Mouse (Mus musculus) embryonic facial prominence, embryonic 11.5 days (tissue): Measurements from ENCODE around the gene Nrp2. TPM values are rescaled to one million over a fixed set of nuclear protein-coding genes. Genes with fewer than 3 reads are reported as not detected.
A peak's percentile ranks its signal among the peaks of the same experiment; 100 is the strongest.

Experiments used
- ATAC-seq: fragments of 200-750 bp; cut with Nextera tagmentation; replicated peaks from 2 replicates; pipeline ENCODE4 v1.8.0; 2017; ENCODE audit warnings: low read depth; ENCODE audit not compliant: insufficient number of reproducible peaks, low FRiP score, low TSS enrichment
- DNase-seq: peaks from one replicate; pipeline ENCODE4 v3.0.0-alpha.2; 2015; ENCODE audit warnings: low spot score
- H3K27ac ChIP-seq: fragments of 300-500 bp; sonication (generic); replicated peaks from 2 replicates; pipeline ENCODE4 v1.5.1; 2014; ENCODE audit warnings: mild to moderate bottlenecking, low read depth, low read length, control low read depth
- H3K27me3 ChIP-seq: fragments of 300-500 bp; sonication (generic); 2 replicates; pipeline ENCODE4 v1.6.1; 2014; ENCODE audit warnings: mild to moderate bottlenecking, low read length, moderate library complexity, mixed read lengths; ENCODE audit not compliant: control insufficient read depth, insufficient read depth
- H3K36me3 ChIP-seq: fragments of 300-500 bp; sonication (generic); replicated peaks from 2 replicates; pipeline ENCODE4 v1.6.1; 2014; ENCODE audit warnings: low read depth, mild to moderate bottlenecking, low read length, moderate library complexity, mixed read lengths; ENCODE audit not compliant: control insufficient read depth, insufficient read depth
- H3K4me1 ChIP-seq: fragments of 300-500 bp; sonication (generic); 2 replicates; pipeline ENCODE4 v1.6.1; 2014; ENCODE audit warnings: low read length, mixed read lengths; ENCODE audit not compliant: control insufficient read depth, insufficient read depth
- H3K4me2 ChIP-seq: fragments of 300-500 bp; sonication (generic); 2 replicates; pipeline ENCODE4 v1.6.1; 2014; ENCODE audit warnings: low read depth, mild to moderate bottlenecking, control low read depth, low read length, moderate library complexity
- H3K4me3 ChIP-seq: fragments of 300-500 bp; sonication (generic); 2 replicates; pipeline ENCODE4 v1.5.1; 2014; ENCODE audit warnings: low read depth, low read length, control low read depth
- H3K9ac ChIP-seq: fragments of 300-500 bp; sonication (generic); replicated peaks from 2 replicates; pipeline ENCODE4 v1.6.1; 2014; ENCODE audit warnings: mild to moderate bottlenecking, control low read depth, low read length
- H3K9me3 ChIP-seq: fragments of 300-500 bp; sonication (generic); replicated peaks from 2 replicates; pipeline ENCODE4 v1.6.1; 2016; ENCODE audit warnings: mild to moderate bottlenecking, low read length, inconsistent platforms, mixed read lengths; ENCODE audit not compliant: control insufficient read depth
- WGBS: fragments of 180-500 bp; shearing (Covaris S2); extraction: QIAGEN DNeasy Blood & Tissue Kit; methylation state at CpG from one replicate; pipeline ENCODE4 v1.1.7; 2014; 5-methylcytosine and 5-hydroxymethylcytosine counted together
- polyA plus RNA-seq: library from polyadenylated mRNA; unstranded; fragments of >200 nt; fragmentation: Nextera tagmentation; extraction: Ambion mirVana; gene quantifications from 2 replicates; pipeline ENCODE4 v1.2.1, GENCODE M21; 2014

Nrp2 gene
- polyA plus RNA-seq, 1 experiment from 2014 or later = 20.2 TPM

- Histone ChIP-seq H3K4me2 (no peak overlapping the region), H3K36me3 (no peaks in the 10 kb centered on the region), H3K4me1 (no peaks in the 10 kb centered on the region), H3K4me3 (no peak overlapping the region), H3K27me3 (no peaks in the 10 kb centered on the region), H3K27ac (no peak overlapping the region), H3K9me3 (no peaks in the 10 kb centered on the region), H3K9ac (no peak overlapping the region)
- 66% methylated on average over 8 of the region's 8 CpGs for WGBS
- 0 out of 2 replicates have a peak, but pooled peaks have one; percentile 34 for ATAC-seq
- DNase-seq = no peak
Observed at GRCm38 (mm10) chr1:62754066-62754835, 51.2 kb downstream of the Nrp2 start.

GRCm38 (mm10) chr1:62760086-62760485 lies 57.0 kb downstream of the Nrp2 start:
- 31% methylated on average over 5 of the region's 5 CpGs for WGBS

GRCm38 (mm10) chr1:62760565-62760964 lies 57.5 kb downstream of the Nrp2 start:
- Histone ChIP-seq H3K27me3 (no peaks in the 10 kb centered on the region), H3K9me3 (no peaks in the 10 kb centered on the region), H3K4me1 (no peaks in the 10 kb centered on the region; the same call in 1 of the 2 replicates), H3K4me2 (no peak overlapping the region), H3K9ac (no peak overlapping the region), H3K27ac (no peak overlapping the region), H3K36me3 (no peaks in the 10 kb centered on the region), H3K4me3 (no peak overlapping the region)
- DNase-seq (no peak), ATAC-seq (no peak)
- 71% methylated on average over 17 of the region's 17 CpGs for WGBS

More at GRCm38 (mm10) chr1:62760086-62760485, 57.0 kb downstream of the Nrp2 start:
- H3K27me3 ChIP-seq = no peaks in the 10 kb centered on the region
- H3K27ac ChIP-seq = no peak overlapping the region
- no peaks in the 10 kb centered on the region for H3K9me3 ChIP-seq
- H3K4me1 ChIP-seq = no peaks in the 10 kb centered on the region; the same call in 1 of the 2 replicates
- no peak overlapping the region for H3K4me3 ChIP-seq
- H3K36me3 ChIP-seq = no peaks in the 10 kb centered on the region
- ATAC-seq (no peak), DNase-seq (peak; percentile 56)
- H3K9ac ChIP-seq = no peak overlapping the region
- no peak overlapping the region for H3K4me2 ChIP-seq

DNA sequence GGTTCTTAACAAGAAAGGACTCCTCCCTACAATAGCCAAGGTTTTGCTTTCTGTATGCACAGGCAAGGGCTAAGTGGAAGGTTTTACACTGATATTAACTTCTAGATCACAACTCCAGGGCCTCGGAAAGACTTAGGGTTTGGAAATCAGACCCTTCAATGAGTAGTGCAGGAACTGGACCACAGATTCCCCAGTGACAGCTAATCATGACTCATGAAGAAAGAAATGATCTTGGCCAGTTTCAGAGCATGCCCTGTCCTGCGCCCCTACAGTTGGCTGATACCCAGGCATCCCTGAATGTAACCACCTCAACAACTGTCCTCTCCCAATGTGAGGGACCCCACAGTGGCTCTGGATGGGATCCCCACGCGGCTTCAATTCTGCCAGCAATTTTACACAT lies 60.7 kb downstream of the Nrp2 start:
- Histone ChIP-seq H3K36me3 (no peaks in the 10 kb centered on the region), H3K4me3 (no peak overlapping the region), H3K27ac (no peak overlapping the region), H3K27me3 (no peaks in the 10 kb centered on the region), H3K4me2 (no peak overlapping the region), H3K9me3 (no peaks in the 10 kb centered on the region), H3K4me1 (peaks cover 3% of the 10 kb centered on the region; the same call in 1 of the 2 replicates), H3K9ac (no peak overlapping the region)
- no peak for DNase-seq
- no peak for ATAC-seq
- WGBS = 95% methylated on average over 4 of the region's 4 CpGs

DNA sequence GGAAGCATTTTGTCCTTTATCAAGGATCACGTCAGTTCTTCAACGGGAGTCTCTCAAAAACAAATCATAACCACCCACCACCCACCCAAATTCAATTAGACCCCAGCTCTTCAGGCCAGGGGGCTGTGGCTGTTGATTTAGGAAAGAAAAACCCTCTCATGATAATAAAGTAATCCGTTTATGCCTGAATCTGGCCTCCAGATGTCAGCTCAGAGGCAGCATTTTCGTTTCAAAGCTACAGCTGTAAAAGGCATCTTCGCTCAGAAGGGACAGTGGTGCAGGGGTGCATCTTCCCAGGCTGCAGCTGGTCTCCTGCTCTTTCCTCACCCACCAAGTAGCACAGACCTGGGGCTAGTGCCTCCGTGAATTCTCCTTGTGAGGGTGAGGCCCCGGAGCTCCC lies 62.1 kb downstream of the Nrp2 start:
- no peak overlapping the region for H3K27ac ChIP-seq
- peak; percentile 60 for DNase-seq

DNA sequence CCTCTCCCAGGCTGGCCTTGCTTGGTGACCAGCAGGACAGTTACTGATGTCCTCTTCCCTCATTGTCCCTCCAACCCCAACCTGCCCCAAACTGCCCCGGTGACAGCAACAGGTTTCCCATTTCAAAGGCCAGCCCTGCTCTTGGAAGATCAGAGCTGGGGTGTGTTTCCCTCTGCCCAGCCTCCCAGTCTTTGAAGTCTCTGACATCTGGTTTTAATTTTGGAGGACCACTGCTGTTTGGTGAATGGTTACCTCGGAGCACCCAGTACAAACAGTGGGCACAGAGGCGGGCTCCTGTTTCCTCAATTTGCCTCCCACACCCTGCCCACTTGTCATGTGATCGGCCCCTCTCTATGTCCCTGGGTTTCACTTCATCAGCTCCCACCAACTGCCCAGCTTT lies 63.7 kb downstream of the Nrp2 start:
- Histone ChIP-seq H3K9ac (no peak overlapping the region), H3K27me3 (no peaks in the 10 kb centered on the region), H3K27ac (peak overlapping the region; percentile 47; the same call in 1 of the 2 replicates), H3K9me3 (no peaks in the 10 kb centered on the region), H3K4me1 (peaks cover 3% of the 10 kb centered on the region; the same call in 1 of the 2 replicates), H3K36me3 (no peaks in the 10 kb centered on the region; the same call in 1 of the 2 replicates), H3K4me3 (no peak overlapping the region), H3K4me2 (no peak overlapping the region; the same call in 1 of the 2 replicates)
- ATAC-seq (peak; percentile 63; the same call in 1 of the 2 replicates), DNase-seq (peak; percentile 88)
- WGBS = 13% methylated on average over 4 of the region's 4 CpGs

More for the DNA sequence above, 62.1 kb downstream of the Nrp2 start:
- 33% methylated on average over 7 of the region's 7 CpGs for WGBS
- H3K4me2 ChIP-seq = no peak overlapping the region
- no peak overlapping the region for H3K9ac ChIP-seq
- no peak overlapping the region for H3K4me3 ChIP-seq
- no peaks in the 10 kb centered on the region for H3K27me3 ChIP-seq
- no peaks in the 10 kb centered on the region for H3K36me3 ChIP-seq
- peaks cover 3% of the 10 kb centered on the region; the same call in 1 of the 2 replicates for H3K4me1 ChIP-seq
- ATAC-seq = no peak
- H3K9me3 ChIP-seq = no peaks in the 10 kb centered on the region

- Histone ChIP-seq H3K36me3 (no peaks in the 10 kb centered on the region; the same call in none of the 2 replicates), H3K27ac (no peak overlapping the region), H3K9me3 (no peaks in the 10 kb centered on the region), H3K4me1 (peaks cover 3% of the 10 kb centered on the region; the same call in 1 of the 2 replicates), H3K27me3 (no peaks in the 10 kb centered on the region), H3K4me3 (no peak overlapping the region), H3K9ac (no peak overlapping the region), H3K4me2 (no peak overlapping the region)
- WGBS = 85% methylated on average over 9 of the region's 9 CpGs
- no peak for DNase-seq
- no peak for ATAC-seq
Observed at GRCm38 (mm10) chr1:62767611-62768010, 64.5 kb downstream of the Nrp2 start.

DNA sequence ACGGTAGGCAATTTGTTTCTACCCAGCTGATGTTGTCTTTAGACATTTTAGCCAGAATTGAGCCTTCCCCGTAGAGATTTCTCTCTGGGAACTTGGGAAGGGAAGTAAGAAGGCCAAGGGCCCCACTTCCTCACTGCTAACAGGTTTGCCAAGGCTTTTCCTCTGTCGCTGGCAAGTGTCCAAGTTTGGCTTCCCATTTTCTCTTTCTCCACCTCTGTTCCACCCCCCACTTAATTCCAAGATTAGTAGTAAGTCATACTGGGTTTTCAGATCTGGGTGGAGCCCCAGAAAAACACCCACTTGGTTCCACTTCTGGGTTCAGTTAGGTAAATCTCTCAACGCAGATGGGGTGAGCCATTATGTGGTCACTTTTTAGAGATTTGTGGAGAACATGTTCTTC lies 67.5 kb downstream of the Nrp2 start:
- DNase-seq = no peak
- Histone ChIP-seq H3K27ac (no peak overlapping the region), H3K27me3 (no peaks in the 10 kb centered on the region), H3K4me3 (no peak overlapping the region), H3K9ac (no peak overlapping the region), H3K4me1 (peaks cover 3% of the 10 kb centered on the region; the same call in 1 of the 2 replicates), H3K4me2 (no peak overlapping the region), H3K36me3 (no peaks in the 10 kb centered on the region; the same call in none of the 2 replicates), H3K9me3 (no peaks in the 10 kb centered on the region)
- ATAC-seq = no peak
- 80% methylated on average over 4 of the region's 4 CpGs for WGBS
